Mouse (Mus musculus): ENCODE measurements around the gene Dcn. TPM values are rescaled to one million over a fixed set of nuclear protein-coding genes. Genes with fewer than 3 reads are reported as not detected.

Gene Dcn
- 54.6 and 68.5 TPM in 2 replicates for polyA plus RNA-seq (2012; rRNA removed)

GRCm38 (mm10) chr10:97479004-97479766 is at the start of gene Dcn:
Gene Dcn (plus strand): TSS chr10:97479609.

DNA sequence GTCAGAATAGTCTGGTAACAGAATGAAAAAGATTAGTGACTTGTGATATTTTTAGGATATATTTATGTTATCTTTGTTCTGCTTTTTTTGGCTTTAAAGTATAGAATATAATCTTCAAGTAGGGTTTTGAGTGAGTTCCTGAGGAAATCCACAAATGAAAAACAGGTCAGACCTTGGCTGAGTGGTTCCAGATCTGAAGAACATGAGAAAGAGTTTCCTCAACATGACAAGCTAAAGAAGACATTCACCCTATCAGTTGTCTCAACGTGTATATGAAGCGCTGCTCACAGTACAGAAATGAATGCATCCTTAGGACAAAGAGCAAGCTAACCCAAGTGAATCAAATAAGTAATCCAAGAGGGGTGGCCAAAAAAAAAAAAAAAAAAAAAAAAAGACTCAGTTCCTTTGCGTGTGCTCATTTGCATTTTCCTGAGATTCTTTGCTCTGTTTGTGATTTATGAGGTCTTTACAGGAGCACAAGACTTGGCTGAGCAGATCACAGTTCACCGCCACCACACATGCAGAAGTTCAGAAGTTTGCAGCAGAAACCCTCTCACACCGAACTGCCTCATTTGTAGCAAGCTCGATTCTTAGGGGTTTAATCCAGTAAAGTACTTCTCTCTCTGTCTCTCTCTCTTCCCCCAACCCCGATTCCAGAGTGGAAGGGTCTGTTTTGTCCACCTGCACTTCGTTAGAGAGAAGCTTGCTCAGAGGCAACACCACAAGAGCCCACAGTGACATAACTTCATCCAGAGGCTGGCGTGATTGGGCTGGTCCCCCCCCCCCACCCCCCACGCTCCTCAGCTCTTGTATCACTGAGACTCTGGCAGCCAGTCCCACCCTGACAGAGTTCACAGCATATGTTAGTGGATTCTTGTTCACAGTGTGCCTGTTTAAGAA is 85.8 kb downstream of the Dcn start, which contains the start of gene Lum:
Gene Lum, plus strand, starts transcription at position 172 of the 900 bp plus-strand sequence.

Other genes starting within 250 kb of the Dcn start
- gene Lum, start 85.5 kb downstream of the Dcn start, polyA plus RNA-seq (2012; rRNA removed): 11.4 and 22.7 TPM in 2 replicates
- gene Kera, start 127.3 kb downstream of the Dcn start, polyA plus RNA-seq (2012; rRNA removed): 0.08 and 0.40 TPM in 2 replicates
- 0.34 and 0.35 TPM in 2 replicates for gene Epyc, start 164.5 kb downstream of the Dcn start, polyA plus RNA-seq (2012; rRNA removed)
- gene Ccer1, start 213.4 kb downstream of the Dcn start, polyA plus RNA-seq (2012; rRNA removed): not detected in 2 replicates
- gene C030005K15Rik, start 247.1 kb downstream of the Dcn start, polyA plus RNA-seq (2012; rRNA removed): not detected in 2 replicates

All from central nervous system, embryonic 18 days (tissue).